Mouse (Mus musculus) thymus, postnatal 14 days (tissue): ENCODE measurements around the gene Tlcd1.
"Not testable (repeated sequence)": the region's sequence is repeated elsewhere in the genome, so short reads cannot be mapped to it uniquely, and the experiment has no call there.

Source experiments
- DNase-seq: peaks from one replicate; pipeline ENCODE4 v3.0.0; 2021

Tlcd1 gene

DNA sequence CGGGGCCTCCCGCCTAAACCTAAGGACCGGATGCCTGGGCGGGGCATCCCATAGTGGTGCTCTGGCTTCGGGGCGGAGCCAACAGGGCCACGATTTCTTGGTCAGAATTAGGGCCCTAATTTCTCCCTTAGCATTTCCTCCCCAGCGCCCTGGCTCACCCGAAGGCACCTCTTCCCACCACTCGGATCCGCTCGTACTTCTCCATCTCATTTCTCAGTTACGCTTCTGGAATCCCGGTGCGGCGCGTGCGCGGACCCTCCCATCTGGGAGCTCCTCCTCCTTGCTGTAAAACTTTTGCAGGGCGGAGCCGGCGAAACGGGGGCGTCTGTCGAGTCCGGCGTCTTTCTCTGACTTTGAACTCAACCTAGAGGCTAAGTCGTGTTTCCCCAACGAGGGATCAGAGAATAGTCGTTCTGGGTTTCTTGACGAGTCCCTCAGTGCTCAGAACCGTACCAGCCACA is at the start of gene Tlcd1, which contains the start of gene Nek8:
TSS of gene Tlcd1 (plus strand) at position 310 of the 461 bp plus-strand sequence.
TSS of gene Nek8 (minus strand) at position 274 of the 461 bp plus-strand sequence.
- peak; percentile 96 for DNase-seq

DNA sequence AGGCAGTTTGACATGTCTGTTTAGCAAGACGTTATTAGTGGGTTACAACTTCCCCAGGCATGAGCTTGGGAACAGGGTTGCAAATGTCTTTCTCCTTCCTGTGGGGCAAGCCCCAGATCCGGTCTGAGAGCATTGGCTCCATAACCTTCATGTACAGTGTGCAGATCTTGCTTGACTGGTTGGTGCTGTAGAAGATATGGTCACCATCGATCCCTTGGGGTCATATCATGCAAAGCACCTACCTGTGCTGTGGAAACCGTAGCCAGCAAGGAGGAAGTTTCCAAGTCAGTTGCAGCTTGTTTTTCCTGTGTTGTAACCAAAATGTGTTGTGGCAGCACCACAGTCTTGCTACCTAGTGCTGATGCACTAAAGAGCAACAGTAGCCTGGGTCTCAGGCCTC is 49.8 kb upstream of the Tlcd1 start:
- no peak for DNase-seq

DNA sequence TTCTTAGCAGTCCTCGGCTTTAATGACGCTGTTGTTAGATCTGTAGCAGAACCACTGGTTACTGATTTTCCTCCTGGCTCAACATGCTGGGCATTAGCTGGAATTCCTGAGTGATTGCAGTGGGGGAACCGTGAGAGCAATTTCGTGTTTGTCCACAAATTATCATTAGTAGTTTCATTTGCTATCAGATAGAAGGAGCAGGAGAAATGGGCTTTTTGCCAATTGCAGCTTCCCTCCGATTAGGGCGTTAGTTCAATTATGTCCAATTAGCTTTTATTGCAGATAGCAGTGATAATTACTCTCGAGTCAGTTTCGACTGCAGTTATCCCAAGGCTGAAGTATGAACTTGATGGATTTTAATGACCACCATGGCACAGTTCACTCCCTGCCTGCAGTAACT is 47.1 kb upstream of the Tlcd1 start:
- no peak for DNase-seq

DNA sequence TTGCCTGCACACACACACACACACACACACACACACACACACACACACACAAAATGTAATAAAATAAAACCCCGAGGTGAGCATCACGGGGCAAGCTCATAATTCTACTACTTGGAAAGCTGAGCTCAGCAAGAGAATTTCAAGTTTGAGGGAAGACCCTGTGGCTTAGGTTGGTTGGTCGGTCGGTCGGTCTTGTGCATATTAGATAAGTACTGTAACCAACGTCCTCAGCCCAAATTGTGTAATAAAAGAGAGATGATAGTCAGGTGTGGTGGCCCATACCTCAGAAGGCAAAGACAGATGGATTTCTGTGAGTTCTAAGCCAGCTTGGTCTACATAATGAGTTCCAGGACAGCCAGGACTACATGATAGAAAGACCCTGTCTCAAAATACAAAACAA is 42.6 kb upstream of the Tlcd1 start:
- DNase-seq: no peak

DNA sequence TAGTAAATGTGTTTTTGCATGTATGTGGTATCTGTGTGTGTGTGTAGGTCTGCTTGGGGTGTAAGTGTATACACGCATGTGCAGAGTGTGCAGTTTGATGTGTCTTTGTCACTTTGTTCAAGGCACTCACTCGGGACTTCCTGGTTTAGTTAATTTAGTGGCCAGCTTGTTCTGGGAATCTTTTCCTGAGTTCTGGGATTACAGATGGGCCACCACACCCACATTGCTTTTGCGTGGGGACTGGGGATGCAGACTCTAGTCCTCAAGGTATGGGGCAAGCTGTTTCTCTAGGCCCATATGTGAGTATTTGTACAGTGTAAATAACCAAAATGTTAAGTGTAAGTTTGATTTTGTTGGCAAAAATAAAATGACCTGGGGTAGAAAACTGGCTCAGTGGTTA is 42.2 kb upstream of the Tlcd1 start:
- no peak for DNase-seq

DNA sequence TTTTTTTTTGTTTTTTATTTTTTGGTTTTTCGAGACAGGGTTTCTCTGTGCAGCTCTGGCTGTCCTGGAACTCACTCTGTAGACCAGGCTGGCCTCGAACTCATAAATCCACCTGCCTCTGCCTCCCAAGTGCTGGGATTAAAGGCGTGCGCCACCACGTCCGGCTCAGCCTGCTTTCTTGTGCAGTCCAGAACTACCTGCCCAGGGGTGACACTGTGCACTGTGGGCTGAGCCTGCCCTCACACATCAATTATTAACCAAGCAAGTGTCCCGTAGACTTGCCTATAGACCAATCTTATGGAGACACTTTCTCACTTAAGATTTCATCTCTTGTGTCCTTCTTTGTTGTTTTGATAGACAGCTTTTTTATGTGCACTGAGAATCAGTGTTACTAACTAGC is 41.2 kb upstream of the Tlcd1 start:
- not testable (repeated sequence) for DNase-seq

DNA sequence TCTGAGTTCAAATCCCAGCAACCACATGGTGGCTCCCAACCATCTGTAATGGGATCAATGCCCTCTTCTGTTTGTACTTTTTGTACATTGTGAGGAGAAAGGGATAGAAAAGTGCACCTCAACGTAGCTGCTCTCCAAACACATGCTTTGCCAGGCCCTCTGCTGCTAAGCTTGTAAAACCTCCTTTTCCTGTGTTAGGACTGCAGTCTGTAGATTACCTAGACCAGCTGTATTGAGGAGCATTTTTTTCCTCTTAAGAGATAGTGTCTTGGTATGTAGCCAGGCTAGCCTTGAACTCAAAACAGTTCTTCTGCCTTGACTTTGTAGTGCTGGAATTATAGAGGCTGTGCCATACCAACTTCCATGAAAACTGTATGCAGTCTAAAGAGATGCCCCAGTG is 40.4 kb upstream of the Tlcd1 start:
- DNase-seq: no peak

DNA sequence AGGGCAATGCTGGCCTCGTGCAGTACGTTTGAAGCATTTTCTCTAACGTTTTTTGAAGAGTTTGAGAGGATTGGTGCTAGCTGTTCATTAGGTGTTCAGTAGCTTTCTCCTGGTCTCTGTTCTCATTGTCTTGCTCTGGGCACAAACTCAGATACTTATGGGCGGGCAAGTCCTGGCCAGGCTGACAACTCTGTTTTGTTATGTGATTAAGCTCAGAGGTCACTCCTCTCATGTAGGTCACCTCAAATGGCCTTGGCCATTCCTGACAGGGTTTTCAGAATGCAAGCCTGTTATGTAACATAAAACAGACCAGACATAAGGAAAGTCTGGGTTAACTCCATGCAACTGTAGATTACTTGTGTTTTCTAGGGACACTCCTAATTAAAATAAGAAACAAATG is 38.9 kb upstream of the Tlcd1 start:
- DNase-seq: no peak

DNA sequence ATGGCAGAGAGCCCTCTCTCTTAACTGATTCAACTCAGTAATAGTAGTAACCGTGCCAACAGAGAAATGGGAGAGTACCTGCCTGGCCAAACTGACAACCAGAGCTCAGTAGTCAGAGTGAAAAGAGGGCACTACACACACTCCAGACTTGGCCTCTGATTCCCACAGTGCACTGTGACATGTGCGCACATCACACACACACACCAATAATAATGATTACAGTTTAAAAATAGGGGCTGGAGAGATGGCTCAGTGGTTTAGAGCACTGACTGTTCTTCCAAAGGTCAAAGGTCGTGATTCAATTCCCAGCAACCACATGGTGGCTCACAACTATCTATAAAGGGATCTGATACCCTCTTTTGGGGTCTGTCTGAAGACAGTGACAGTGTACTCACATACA is 38.5 kb upstream of the Tlcd1 start:
- DNase-seq: no peak

DNA sequence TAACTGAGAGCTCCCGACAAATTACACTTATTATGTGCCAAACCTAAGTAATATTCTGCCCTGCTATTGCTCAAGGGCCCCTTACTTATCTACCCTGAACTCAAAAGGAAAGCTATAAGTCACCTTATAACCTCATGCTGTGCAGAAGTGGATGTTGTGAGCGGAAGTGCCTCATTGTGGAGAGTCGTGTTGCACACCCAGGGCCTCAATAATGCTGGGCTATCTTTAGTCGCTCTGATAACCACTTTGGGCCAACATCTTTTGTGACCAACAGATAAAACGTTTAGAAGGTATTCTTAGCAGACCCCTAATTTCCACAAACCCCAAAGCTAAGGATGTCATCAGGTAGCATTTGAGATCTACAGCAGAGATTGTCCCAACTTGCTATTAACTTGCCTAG is 35.8 kb upstream of the Tlcd1 start:
- no peak for DNase-seq

DNA sequence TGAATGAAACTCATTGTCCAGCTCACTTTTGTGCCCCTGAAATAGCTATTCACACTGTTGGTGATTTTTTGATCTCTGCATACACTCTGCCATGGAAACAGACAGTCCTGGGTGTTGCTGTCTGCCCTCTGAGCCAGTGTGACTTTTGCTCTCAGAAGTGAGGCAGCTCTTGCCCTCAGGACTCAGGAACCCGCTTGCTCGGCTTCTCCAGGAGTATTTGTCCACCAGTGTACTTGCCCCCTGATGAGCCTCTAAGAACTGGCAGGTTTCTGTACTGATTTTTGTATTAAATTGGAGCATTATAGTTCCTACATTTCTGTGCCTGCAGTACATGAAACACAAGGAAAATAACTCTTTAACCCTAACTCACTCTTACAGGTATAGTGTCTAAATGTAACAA is 33.0 kb upstream of the Tlcd1 start:
- DNase-seq: no peak

DNA sequence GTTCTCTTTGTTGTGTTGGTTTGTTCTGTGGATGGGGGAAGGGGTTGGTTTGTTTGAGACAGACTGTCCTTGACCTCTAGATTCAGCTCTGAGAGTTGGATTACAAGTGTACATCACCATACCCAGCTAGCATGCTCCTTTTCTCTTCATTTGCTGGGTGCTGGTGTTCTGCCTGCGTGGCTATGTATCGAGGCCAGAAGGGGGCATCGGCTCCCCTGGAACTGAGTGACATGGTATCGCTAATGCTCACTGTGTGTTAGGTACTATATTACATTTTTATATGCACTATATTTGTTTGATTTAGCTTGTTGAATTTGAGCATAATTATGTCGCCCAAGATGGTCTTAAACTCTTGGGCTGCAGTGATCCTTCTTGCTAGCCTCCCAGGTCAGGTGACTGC is 30.3 kb upstream of the Tlcd1 start:
- DNase-seq: peak; percentile 20

DNA sequence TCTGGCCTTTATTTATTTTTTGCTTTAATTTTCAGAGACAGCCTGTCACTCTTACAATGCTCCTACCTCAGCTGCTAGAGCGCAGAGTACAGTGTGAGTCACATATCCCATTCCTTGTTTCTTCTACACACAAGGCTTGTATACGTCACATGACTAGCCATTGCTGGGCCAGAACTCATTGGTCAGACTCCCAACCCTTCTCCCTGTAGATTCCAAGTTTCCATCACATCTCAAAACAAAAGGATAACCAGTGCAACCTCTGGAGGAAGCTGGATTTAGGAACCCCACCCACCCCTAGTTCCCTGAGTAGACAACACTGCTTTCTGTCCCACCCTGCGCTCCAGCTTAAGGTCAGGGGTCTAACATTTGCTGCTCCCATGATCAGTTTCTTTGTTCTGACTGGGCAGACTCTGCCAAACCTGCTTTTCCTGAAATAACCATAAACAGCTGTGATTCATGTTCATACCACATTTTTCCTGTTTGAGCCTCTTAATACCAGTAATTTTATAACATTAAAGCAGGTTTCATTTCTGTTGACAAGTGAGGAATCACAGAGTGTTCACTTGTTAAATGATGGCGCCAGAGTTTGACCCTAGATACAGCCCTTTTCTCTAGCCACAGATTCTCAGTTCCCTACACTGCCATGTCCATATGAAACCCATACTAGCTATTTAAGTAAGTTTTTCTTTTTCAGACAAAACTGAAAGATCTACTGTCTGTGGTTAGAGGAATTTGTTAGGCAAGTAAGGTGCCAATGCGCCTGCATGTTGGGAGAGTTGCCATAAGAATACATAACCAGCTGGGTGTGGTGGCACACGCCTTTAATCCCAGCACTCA is 29.6 kb upstream of the Tlcd1 start:
- no peak for DNase-seq

DNA sequence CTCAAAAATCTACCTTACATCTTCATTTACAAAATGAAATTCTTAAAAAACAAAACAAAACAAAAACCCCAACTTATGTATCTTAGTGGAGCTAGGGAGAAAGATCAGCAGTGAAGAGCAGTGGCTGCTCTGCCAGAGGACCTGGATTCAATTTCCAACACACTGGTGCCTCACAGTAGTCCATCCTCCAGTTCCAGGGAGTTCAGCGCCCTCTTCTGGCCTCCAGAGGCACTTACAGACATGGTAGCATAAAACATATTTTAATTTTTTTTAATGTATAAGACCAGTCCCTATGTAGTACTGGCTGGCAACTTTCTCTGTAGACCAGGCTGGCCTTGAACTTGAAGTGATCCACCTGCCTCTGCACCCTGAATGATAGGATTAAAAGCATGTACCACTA is 25.4 kb upstream of the Tlcd1 start:
- peak; percentile 21 for DNase-seq

DNA sequence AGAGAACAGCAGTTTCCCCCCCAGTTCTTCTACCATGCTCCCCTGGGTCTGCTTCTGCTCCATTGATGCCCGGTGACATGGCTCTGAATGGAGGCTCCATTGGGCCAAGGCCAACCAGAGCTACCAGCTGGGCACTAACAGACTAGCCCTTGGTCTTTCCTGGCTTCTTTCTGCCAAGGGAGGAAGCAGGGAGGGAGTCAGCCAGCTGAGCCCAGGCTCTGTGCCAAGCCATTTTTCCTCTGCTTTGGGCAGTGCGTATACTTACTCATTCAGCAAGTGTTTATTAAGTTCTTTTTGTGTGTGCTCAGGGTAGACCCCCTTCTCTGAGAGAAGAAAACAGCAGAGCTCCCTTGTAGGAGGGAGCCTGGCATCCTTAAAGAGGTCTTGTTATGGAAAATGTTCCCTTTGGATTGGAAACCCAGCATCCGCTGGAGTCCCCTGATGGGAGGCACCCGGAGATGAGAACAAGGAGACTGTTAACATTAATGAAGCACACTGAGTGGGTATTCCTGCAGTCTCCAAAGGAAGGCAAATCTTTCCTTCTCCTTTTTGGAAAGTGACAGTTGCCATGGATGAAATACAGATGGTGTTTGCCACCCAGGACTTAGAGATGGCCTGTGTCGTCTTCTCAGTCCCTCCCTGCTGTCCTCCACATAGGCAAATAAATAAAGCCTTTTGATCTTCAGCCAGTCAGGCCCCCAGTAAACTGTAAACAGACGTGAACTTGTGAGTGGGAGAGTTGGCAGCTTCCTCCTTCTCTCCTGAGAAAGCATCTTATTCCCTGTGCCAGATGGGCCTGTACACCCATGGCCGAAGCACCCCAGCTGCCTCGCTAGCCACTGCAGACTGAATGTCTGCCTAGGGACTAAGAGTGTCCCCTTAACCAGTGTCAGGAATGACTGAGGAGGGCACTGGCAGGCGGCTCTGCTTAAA is 23.9 kb upstream of the Tlcd1 start:
- no peak for DNase-seq

DNA sequence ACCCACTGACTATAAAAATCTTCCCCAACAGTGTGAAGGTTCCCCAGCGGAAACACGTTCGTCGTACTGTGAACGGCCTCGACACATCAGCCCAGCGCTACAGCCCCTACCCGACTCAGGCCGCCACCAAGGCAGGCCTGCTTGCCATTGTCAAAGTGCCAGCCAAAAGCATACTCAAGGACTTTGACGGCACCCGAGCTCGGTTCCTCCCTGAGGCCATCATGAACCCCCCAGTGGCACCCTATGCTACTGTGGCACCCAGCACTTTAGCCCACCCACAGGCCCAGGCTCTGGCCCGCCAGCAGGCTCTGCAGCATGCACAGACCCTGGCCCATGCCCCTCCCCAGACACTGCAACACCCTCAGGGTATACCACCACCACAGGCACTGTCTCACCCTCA is 22.7 kb upstream of the Tlcd1 start:
- no peak for DNase-seq

DNA sequence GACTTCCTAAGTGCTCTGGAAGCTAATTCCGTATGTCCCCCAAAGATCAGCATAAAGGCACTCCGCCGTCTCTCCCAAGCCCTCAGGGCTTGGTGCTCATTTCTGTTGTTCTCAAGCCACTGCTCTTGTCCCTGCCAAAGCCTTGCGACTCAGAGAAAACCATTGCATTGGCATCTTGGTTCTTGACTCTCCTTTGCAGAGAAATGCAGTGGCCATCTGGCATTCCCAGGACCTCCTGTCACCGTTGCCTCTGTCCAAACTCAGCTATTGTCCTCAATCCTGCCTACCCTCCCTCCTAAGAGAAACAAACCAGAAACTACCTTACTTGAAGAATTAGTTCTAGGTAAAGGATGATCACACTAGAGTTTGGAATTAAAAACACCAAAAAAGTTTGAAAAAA is 20.8 kb upstream of the Tlcd1 start:
- no peak for DNase-seq

DNA sequence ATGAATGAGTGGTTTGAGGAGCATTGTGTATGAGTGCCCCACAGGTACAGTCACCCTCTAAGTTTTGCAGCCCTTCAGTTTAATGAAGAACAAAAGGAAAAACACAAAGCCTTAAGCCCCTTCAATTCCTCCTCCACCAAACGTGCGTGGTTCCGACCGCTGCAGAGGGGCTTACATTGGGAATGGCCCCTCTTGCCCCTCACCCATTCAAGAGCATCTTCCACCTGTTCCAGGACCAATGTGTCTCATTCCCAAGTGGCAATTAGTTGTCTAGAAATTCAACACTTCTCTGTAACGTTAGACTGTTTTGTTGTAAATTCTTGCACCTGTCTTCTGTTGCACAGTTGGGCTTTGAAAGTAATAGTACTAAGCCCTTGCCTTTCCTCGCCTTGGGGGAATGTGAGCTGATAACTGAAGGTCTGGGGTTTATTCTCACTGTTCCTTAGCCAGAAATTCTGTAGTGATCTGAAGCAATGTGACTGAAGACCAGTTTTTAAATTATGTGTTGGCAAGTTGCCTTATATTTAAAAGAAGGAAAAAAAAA is 20.3 kb upstream of the Tlcd1 start:
- DNase-seq: no peak

DNA sequence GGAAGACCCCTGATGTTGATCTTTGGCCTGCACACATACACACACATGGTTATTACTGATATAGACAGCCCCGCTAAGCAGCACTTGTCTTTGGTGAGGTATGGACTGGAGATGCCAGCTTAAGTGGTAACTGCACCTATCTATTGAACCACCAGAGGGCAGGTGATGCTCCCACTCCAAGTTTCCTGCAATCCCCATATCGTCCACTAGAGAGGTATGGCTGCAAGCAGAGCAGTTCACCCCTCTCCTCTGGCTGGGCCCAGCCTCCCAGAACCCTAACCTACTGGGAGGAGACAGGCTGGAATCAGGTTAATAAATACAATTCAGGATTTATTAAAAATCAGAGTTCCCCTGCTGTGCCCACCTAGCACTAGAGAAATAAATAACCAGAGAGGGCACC is 17.4 kb upstream of the Tlcd1 start:
- DNase-seq: peak; percentile 87

DNA sequence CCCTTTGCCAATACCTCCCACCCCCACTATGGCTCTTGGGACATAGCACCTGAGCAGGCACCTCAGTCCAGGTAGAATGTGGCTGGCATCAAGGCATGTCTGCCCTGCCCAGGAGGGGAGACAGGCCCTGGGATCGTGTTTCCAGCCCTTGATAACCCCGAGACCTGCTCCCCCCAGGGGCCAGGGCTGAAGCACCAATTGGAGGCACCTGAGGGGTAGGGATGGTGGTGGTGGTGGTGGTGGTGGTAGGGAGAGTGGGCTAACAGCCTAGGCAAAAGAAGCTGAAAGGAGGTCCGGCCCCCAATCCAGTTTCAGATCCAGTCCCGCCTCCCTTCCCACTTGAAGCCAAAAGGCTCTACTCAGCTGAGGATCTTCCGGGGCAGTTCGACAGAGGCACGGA is 17.0 kb upstream of the Tlcd1 start:
- no peak for DNase-seq

DNA sequence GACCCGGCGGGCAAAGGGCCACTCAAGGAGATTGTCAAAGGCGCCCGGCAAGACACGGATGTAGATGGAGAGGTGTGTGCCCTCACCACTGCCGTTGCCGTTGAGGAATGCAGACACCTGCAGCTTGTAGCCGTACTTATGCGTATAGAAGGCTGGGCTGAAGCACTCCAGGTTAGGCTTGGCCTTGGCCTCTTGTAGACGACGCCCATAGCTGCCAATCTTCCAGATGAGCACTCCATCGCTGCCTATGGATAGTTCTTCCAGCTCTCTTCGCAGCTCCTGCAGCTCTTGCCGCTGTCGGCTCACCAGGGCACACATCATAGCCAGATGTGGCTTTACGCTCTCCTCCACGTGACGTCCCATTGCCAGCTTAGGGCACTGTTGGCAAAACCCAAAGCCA is 16.3 kb upstream of the Tlcd1 start:
- no peak for DNase-seq

DNA sequence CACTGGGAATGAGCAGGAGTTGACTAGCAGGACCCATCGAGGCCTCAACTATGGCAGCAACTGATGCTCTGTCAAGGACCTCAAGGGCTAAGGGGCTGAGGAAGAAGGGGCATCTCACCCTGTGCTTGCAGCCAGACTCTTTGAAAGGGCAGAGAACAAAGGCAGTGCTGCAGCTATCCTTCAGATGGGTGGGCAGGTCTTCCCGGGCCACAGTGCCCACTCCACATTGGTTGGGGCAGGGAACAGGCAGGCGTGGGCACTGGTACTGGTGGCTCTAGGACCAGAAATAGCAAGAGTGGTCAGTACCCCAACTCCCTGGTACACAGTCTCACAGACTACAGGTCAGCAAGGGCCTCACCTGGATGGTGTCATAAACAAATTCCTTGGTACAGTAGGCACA is 15.8 kb upstream of the Tlcd1 start:
- no peak for DNase-seq

DNA sequence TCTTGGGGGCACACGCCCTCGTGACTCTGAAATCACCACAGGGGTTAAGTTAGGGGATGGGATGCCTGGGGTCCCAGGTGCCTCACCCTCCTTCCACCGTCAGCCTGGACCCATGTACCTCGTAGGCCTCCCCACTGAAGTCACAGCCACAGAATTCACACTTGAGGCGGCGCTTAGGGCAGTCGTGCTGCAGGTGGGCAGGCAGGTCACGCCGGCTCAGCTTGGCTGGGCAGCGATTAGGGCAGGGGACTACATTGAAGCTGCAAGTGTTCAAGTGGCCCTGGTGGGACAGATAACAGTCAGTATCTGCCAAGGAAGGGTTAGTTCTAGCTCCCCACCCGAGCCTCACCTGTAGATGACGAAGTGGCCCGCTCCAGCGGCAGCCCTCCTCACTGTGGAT is 15.3 kb upstream of the Tlcd1 start:
- DNase-seq: no peak

DNA sequence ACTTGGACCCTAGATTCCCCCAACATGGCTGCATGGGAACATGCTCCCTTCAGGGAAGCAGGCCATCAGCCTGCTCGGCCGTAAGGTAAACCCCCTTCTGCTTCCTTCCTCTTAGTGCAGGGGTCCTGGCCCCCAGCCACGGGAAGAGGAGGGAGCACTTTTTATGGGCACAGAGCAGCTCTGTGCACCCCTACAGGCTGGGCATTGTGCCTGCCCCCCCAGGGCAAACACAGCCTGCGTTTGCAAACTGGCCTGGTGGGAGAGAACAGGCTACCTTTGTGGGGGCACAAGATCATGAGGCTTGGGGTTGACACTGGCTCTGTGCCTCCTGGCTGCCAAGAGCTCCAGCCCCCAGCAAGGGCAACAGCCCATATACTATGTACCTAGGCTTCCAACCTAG is 14.5 kb upstream of the Tlcd1 start:
- DNase-seq: no peak
